Mouse (Mus musculus): ENCODE results near the gene Slc26a10.
"Not testable (repeated sequence)": the region's sequence is repeated elsewhere in the genome, so short reads cannot be mapped to it uniquely, and the experiment has no call there.

Slc26a10 gene

GRCm38 (mm10) chr10:127164190-127164589 lies 16.3 kb downstream of the Slc26a10 start:
- DNase-seq (ENCODE audit: low read depth, low spot score), result no peak

- peak; percentile 86 for DNase-seq (ENCODE audit: low read depth, low spot score)
These were observed 17.6 kb downstream of the Slc26a10 start for GRCm38 (mm10) chr10:127162771-127163261.

- DNase-seq (ENCODE audit: low read depth, low spot score), result no peak
These were observed 19.7 kb downstream of the Slc26a10 start for GRCm38 (mm10) chr10:127160728-127161127.

GRCm38 (mm10) chr10:127160081-127160480 lies 20.4 kb downstream of the Slc26a10 start:
- DNase-seq (ENCODE audit: low read depth, low spot score), result no peak

- DNase-seq (ENCODE audit: low read depth, low spot score), result no peak
These were observed 22.0 kb downstream of the Slc26a10 start for GRCm38 (mm10) chr10:127158471-127158870.

- DNase-seq (ENCODE audit: low read depth, low spot score), result no peak
These were observed 23.9 kb downstream of the Slc26a10 start for GRCm38 (mm10) chr10:127156511-127156910.

- no peak for DNase-seq (ENCODE audit: low read depth, low spot score)
These were observed 24.4 kb downstream of the Slc26a10 start for GRCm38 (mm10) chr10:127156089-127156488.

GRCm38 (mm10) chr10:127154652-127155051 lies 25.8 kb downstream of the Slc26a10 start:
- no peak for DNase-seq (ENCODE audit: low read depth, low spot score)

- DNase-seq (ENCODE audit: low read depth, low spot score), result no peak
These were observed 26.2 kb downstream of the Slc26a10 start for GRCm38 (mm10) chr10:127154241-127154640.

- DNase-seq (ENCODE audit: low read depth, low spot score), result no peak
These were observed 27.1 kb downstream of the Slc26a10 start for GRCm38 (mm10) chr10:127153323-127153722.

GRCm38 (mm10) chr10:127152556-127152955 lies 27.9 kb downstream of the Slc26a10 start:
- not testable (repeated sequence) for DNase-seq (ENCODE audit: low read depth, low spot score)

GRCm38 (mm10) chr10:127151233-127151632 lies 29.2 kb downstream of the Slc26a10 start:
- DNase-seq (ENCODE audit: low read depth, low spot score), result not testable (repeated sequence)

- no peak for DNase-seq (ENCODE audit: low read depth, low spot score)
These were observed 30.0 kb downstream of the Slc26a10 start for GRCm38 (mm10) chr10:127150471-127150872.

- no peak for DNase-seq (ENCODE audit: low read depth, low spot score)
These were observed 33.3 kb downstream of the Slc26a10 start for GRCm38 (mm10) chr10:127147135-127147534.

- DNase-seq (ENCODE audit: low read depth, low spot score), result no peak
These were observed 35.1 kb downstream of the Slc26a10 start for GRCm38 (mm10) chr10:127145303-127145702.

- DNase-seq (ENCODE audit: low read depth, low spot score), result no peak
These were observed 35.9 kb downstream of the Slc26a10 start for GRCm38 (mm10) chr10:127144536-127144935.

- no peak for DNase-seq (ENCODE audit: low read depth, low spot score)
These were observed 37.2 kb downstream of the Slc26a10 start for GRCm38 (mm10) chr10:127143228-127143627.

- no peak for DNase-seq (ENCODE audit: low read depth, low spot score)
These were observed 38.9 kb downstream of the Slc26a10 start for GRCm38 (mm10) chr10:127141500-127141899.

GRCm38 (mm10) chr10:127140971-127141370 lies 39.5 kb downstream of the Slc26a10 start:
- no peak for DNase-seq (ENCODE audit: low read depth, low spot score)

- DNase-seq (ENCODE audit: low read depth, low spot score), result no peak
These were observed 41.9 kb downstream of the Slc26a10 start for GRCm38 (mm10) chr10:127138328-127139141.

GRCm38 (mm10) chr10:127137896-127138295 lies 42.5 kb downstream of the Slc26a10 start:
- DNase-seq (ENCODE audit: low read depth, low spot score), result no peak

- DNase-seq (ENCODE audit: low read depth, low spot score), result no peak
These were observed 43.9 kb downstream of the Slc26a10 start for GRCm38 (mm10) chr10:127136510-127136909.

- no peak for DNase-seq (ENCODE audit: low read depth, low spot score)
These were observed 45.2 kb downstream of the Slc26a10 start for GRCm38 (mm10) chr10:127135118-127135836.

All from telencephalon, adult 2 months (tissue).